Mouse (Mus musculus) limb, embryonic 14.5 days (tissue): ENCODE data around the gene Snx7. TPM values are rescaled to one million over a fixed set of nuclear protein-coding genes. Genes with fewer than 3 reads are reported as not detected.

Experiments used
- ATAC-seq: fragments of 200-750 bp; cut with Nextera tagmentation; 2 replicates; pipeline ENCODE4 v1.8.0; 2017; ENCODE audit warnings: low read depth, moderate number of reproducible peaks, moderate TSS enrichment; ENCODE audit not compliant: low FRiP score
- DNase-seq: peaks from one replicate; pipeline ENCODE4 v3.0.0-alpha.2; 2015; ENCODE audit warnings: low spot score
- H3K27ac ChIP-seq: fragments of 300-500 bp; sonication (generic); replicated peaks from 2 replicates; pipeline ENCODE4 v1.5.1; 2014; ENCODE audit warnings: low read depth, mild to moderate bottlenecking, low read length, moderate library complexity, mixed read lengths
- H3K27me3 ChIP-seq: fragments of 300-500 bp; sonication (generic); 2 replicates; pipeline ENCODE4 v1.6.1; 2014; ENCODE audit warnings: low read length, mixed read lengths; ENCODE audit not compliant: control insufficient read depth, insufficient read depth
- H3K36me3 ChIP-seq: fragments of 300-500 bp; sonication (generic); 2 replicates; pipeline ENCODE4 v1.6.1; 2014; ENCODE audit warnings: mild to moderate bottlenecking, low read length, moderate library complexity, mixed read lengths; ENCODE audit not compliant: control insufficient read depth, insufficient read depth
- H3K4me1 ChIP-seq: fragments of 300-500 bp; sonication (generic); 2 replicates; pipeline ENCODE4 v1.6.1; 2014; ENCODE audit warnings: antibody characterized with exemption, low read length, mixed read lengths; ENCODE audit not compliant: control insufficient read depth, insufficient read depth
- H3K4me2 ChIP-seq: fragments of 300-500 bp; sonication (generic); replicated peaks from 2 replicates; pipeline ENCODE4 v1.6.1; 2014; ENCODE audit warnings: low read depth, mild to moderate bottlenecking, low read length, moderate library complexity; ENCODE audit not compliant: severe bottlenecking
- H3K4me3 ChIP-seq: fragments of 300-500 bp; sonication (generic); replicated peaks from 2 replicates; pipeline ENCODE4 v1.5.1; 2014; ENCODE audit warnings: low read length
- H3K9ac ChIP-seq: fragments of 300-500 bp; sonication (generic); 2 replicates; pipeline ENCODE4 v1.6.1; 2014; ENCODE audit warnings: mild to moderate bottlenecking, low read depth, low read length, moderate library complexity; ENCODE audit not compliant: severe bottlenecking
- H3K9me3 ChIP-seq: fragments of 300-500 bp; sonication (generic); 2 replicates; pipeline ENCODE4 v1.6.1; 2016; ENCODE audit warnings: low read length; ENCODE audit not compliant: control insufficient read depth
- POLR2A ChIP-seq: fragments of 200-500 bp; IDR thresholded peaks from 2 replicates; pipeline ENCODE4 v1.8.0; 2012; ENCODE audit warnings: inconsistent platforms, mild to moderate bottlenecking, moderate library complexity, borderline replicate concordance; ENCODE audit not compliant: insufficient read depth, insufficient read length; ENCODE audit errors: extremely low read depth
- WGBS: fragments of 180-500 bp; shearing (Covaris S2); extraction: QIAGEN DNeasy Blood & Tissue Kit; methylation state at CpG from one replicate; pipeline ENCODE4 v1.1.7; 2014; 5-methylcytosine and 5-hydroxymethylcytosine counted together
- polyA plus RNA-seq, 2 experiments: library from polyadenylated mRNA; depleted of rRNA in 1 of 2; stranded (reverse) in 1 of 2; unstranded in 1 of 2; fragments of >200 nt; fragmentation: Nextera tagmentation in 1 of 2; extraction: Ambion mirVana in 1 of 2; gene quantifications; 2 replicates each; pipeline versions ENCODE4 v1.2.1 to v1.2.3; 2012 to 2014

Gene Snx7
- polyA plus RNA-seq, 2 experiments = 23.4 to 38.3 TPM

GRCm38 (mm10) chr3:117791951-117792350 lies 76.8 kb downstream of the Snx7 start:
- no peak for TF ChIP-seq POLR2A
- DNase-seq (no peak), ATAC-seq (no peak)
- Histone ChIP-seq H3K4me3 (no peak overlapping the region), H3K9me3 (no peaks in the 10 kb centered on the region), H3K36me3 (no peaks in the 10 kb centered on the region), H3K27me3 (no peaks in the 10 kb centered on the region), H3K9ac (no peak overlapping the region), H3K27ac (no peak overlapping the region), H3K4me1 (0 out of 2 replicates have a peak, but pooled peaks cover 4% of the 10 kb centered on the region), H3K4me2 (no peak overlapping the region)
- 49% methylated on average over 4 of the region's 4 CpGs for WGBS

- H3K9ac ChIP-seq = no peak overlapping the region
- no peaks in the 10 kb centered on the region for H3K9me3 ChIP-seq
- ATAC-seq (no peak), DNase-seq (no peak)
- 75% methylated on average over 2 of the region's 2 CpGs for WGBS
- no peak for TF ChIP-seq POLR2A
- H3K4me1 ChIP-seq = 0 out of 2 replicates have a peak, but pooled peaks cover 4% of the 10 kb centered on the region
- no peaks in the 10 kb centered on the region for H3K27me3 ChIP-seq
- H3K36me3 ChIP-seq = no peaks in the 10 kb centered on the region
- no peak overlapping the region for H3K4me2 ChIP-seq
- no peak overlapping the region for H3K27ac ChIP-seq
- H3K4me3 ChIP-seq = no peak overlapping the region
Measured at GRCm38 (mm10) chr3:117791273-117791672, 77.5 kb downstream of the Snx7 start.

- 66% methylated on average over 14 of the region's 14 CpGs for WGBS
- DNase-seq (peak; percentile 70), ATAC-seq (peak; percentile 48; the same call in 1 of the 2 replicates)
- no peaks in the 10 kb centered on the region for H3K36me3 ChIP-seq
- no peak overlapping the region for H3K27ac ChIP-seq
- H3K4me3 ChIP-seq = no peak overlapping the region
- no peaks in the 10 kb centered on the region for H3K9me3 ChIP-seq
- no peaks in the 10 kb centered on the region for H3K27me3 ChIP-seq
- no peak overlapping the region for H3K4me2 ChIP-seq
- no peak overlapping the region for H3K9ac ChIP-seq
- H3K4me1 ChIP-seq = 0 out of 2 replicates have a peak, but pooled peaks cover 4% of the 10 kb centered on the region
- no peak for TF ChIP-seq POLR2A
Measured at GRCm38 (mm10) chr3:117788800-117789693, 79.7 kb downstream of the Snx7 start.

GRCm38 (mm10) chr3:117787247-117787646 lies 81.5 kb downstream of the Snx7 start:
- 0 out of 2 replicates have a peak, but pooled peaks cover 4% of the 10 kb centered on the region for H3K4me1 ChIP-seq
- H3K4me2 ChIP-seq = no peak overlapping the region
- no peak overlapping the region for H3K4me3 ChIP-seq
- WGBS = 53% methylated on average over 6 of the region's 6 CpGs
- no peak overlapping the region for H3K9ac ChIP-seq
- no peaks in the 10 kb centered on the region for H3K27me3 ChIP-seq
- no peak for DNase-seq
- no peaks in the 10 kb centered on the region for H3K9me3 ChIP-seq
- ATAC-seq = no peak
- no peak overlapping the region for H3K27ac ChIP-seq
- H3K36me3 ChIP-seq = no peaks in the 10 kb centered on the region
- no peak for TF ChIP-seq POLR2A

- no peak overlapping the region for H3K4me3 ChIP-seq
- no peak overlapping the region for H3K27ac ChIP-seq
- H3K4me2 ChIP-seq = no peak overlapping the region
- WGBS = 56% methylated on average over 5 of the region's 5 CpGs
- H3K36me3 ChIP-seq = no peaks in the 10 kb centered on the region
- no peaks in the 10 kb centered on the region for H3K27me3 ChIP-seq
- no peaks in the 10 kb centered on the region for H3K4me1 ChIP-seq
- ATAC-seq (no peak), DNase-seq (no peak)
- no peak for TF ChIP-seq POLR2A
- no peaks in the 10 kb centered on the region for H3K9me3 ChIP-seq
- no peak overlapping the region for H3K9ac ChIP-seq
Measured at GRCm38 (mm10) chr3:117752151-117752757, 116.5 kb downstream of the Snx7 start.
